Mouse (Mus musculus) ovary, adult 18-20 months (tissue): ENCODE measurements around the gene 1700057G04Rik.
"Not testable (repeated sequence)": the region's sequence is repeated elsewhere in the genome, so short reads cannot be mapped to it uniquely, and the experiment has no call there.

Experiments
- DNase-seq: peaks from one replicate; pipeline ENCODE4 v3.0.0; 2022; ENCODE audit warnings: low spot score, mixed read lengths

Gene 1700057G04Rik

GRCm38 (mm10) chr9:92305075-92305474 lies 4.1 kb upstream of the 1700057G04Rik start:
- no peak for DNase-seq

- no peak for DNase-seq
These were observed 3.5 kb upstream of the 1700057G04Rik start for GRCm38 (mm10) chr9:92305620-92306220.

GRCm38 (mm10) chr9:92316791-92317190 lies 7.6 kb downstream of the 1700057G04Rik start:
- DNase-seq, result no peak

- not testable (repeated sequence) for DNase-seq
These were observed 16.8 kb downstream of the 1700057G04Rik start for GRCm38 (mm10) chr9:92325936-92326335.

- no peak for DNase-seq
These were observed 17.6 kb downstream of the 1700057G04Rik start for GRCm38 (mm10) chr9:92326813-92327212.

GRCm38 (mm10) chr9:92331383-92331782 lies 22.2 kb downstream of the 1700057G04Rik start:
- no peak for DNase-seq

- no peak for DNase-seq
These were observed 25.7 kb downstream of the 1700057G04Rik start for GRCm38 (mm10) chr9:92334845-92335244.

- no peak for DNase-seq
These were observed 26.2 kb downstream of the 1700057G04Rik start for GRCm38 (mm10) chr9:92335277-92335818.

- DNase-seq, result no peak
These were observed 27.9 kb downstream of the 1700057G04Rik start for GRCm38 (mm10) chr9:92337063-92337462.

GRCm38 (mm10) chr9:92337661-92338060 lies 28.5 kb downstream of the 1700057G04Rik start:
- DNase-seq, result no peak

GRCm38 (mm10) chr9:92338954-92339353 lies 29.8 kb downstream of the 1700057G04Rik start:
- no peak for DNase-seq

- DNase-seq, result no peak
These were observed 42.7 kb downstream of the 1700057G04Rik start for GRCm38 (mm10) chr9:92351924-92352323.

- DNase-seq, result no peak
These were observed 44.1 kb downstream of the 1700057G04Rik start for GRCm38 (mm10) chr9:92353306-92353705.

GRCm38 (mm10) chr9:92360691-92361310 lies 51.6 kb downstream of the 1700057G04Rik start:
- no peak for DNase-seq

GRCm38 (mm10) chr9:92363478-92363877 lies 54.3 kb downstream of the 1700057G04Rik start:
- DNase-seq, result no peak

GRCm38 (mm10) chr9:92368920-92369319 lies 59.7 kb downstream of the 1700057G04Rik start:
- no peak for DNase-seq

GRCm38 (mm10) chr9:92373896-92374295 lies 64.7 kb downstream of the 1700057G04Rik start:
- DNase-seq, result no peak

- no peak for DNase-seq
These were observed 65.6 kb downstream of the 1700057G04Rik start for GRCm38 (mm10) chr9:92374705-92375199.

GRCm38 (mm10) chr9:92375378-92375777 lies 66.2 kb downstream of the 1700057G04Rik start:
- DNase-seq, result no peak

GRCm38 (mm10) chr9:92377967-92378366 lies 68.8 kb downstream of the 1700057G04Rik start:
- no peak for DNase-seq

GRCm38 (mm10) chr9:92379240-92379639 lies 70.1 kb downstream of the 1700057G04Rik start:
- no peak for DNase-seq

GRCm38 (mm10) chr9:92383415-92383814 lies 74.2 kb downstream of the 1700057G04Rik start:
- no peak for DNase-seq

- no peak for DNase-seq
These were observed 75.2 kb downstream of the 1700057G04Rik start for GRCm38 (mm10) chr9:92384401-92384800.
